Mouse (Mus musculus) thymus, adult 2 months (tissue): ENCODE results near the gene Cdk14. TPM values are rescaled to one million over a fixed set of nuclear protein-coding genes. Genes with fewer than 3 reads are reported as not detected.

Source experiments
- DNase-seq: peaks from one replicate; pipeline ENCODE4 v3.0.0; 2021
- H3K27ac ChIP-seq: fragments of 200-500 bp; 2 replicates; pipeline ENCODE4 v1.5.1; 2012; ENCODE audit warnings: low read length, control low read depth; ENCODE audit not compliant: control insufficient read depth, insufficient read depth
- H3K27me3 ChIP-seq: fragments of 200-500 bp; 2 replicates; pipeline ENCODE4 v1.6.1; 2012; ENCODE audit warnings: mild to moderate bottlenecking, low read length, moderate library complexity, mixed read lengths; ENCODE audit not compliant: control insufficient read depth, insufficient read depth
- H3K36me3 ChIP-seq: fragments of 200-500 bp; 2 replicates; pipeline ENCODE4 v1.6.1; 2012; ENCODE audit warnings: mild to moderate bottlenecking, low read length, moderate library complexity; ENCODE audit not compliant: control insufficient read depth, insufficient read depth
- H3K4me1 ChIP-seq: fragments of 200-500 bp; replicated peaks from 2 replicates; pipeline ENCODE4 v1.6.1; 2012; ENCODE audit warnings: low read length; ENCODE audit not compliant: control insufficient read depth, insufficient read depth
- H3K4me3 ChIP-seq: fragments of 200-500 bp; 2 replicates; pipeline ENCODE4 v1.5.1; 2012; ENCODE audit warnings: mild to moderate bottlenecking, low read length, control low read depth, moderate library complexity; ENCODE audit not compliant: control insufficient read depth, insufficient read depth
- CTCF ChIP-seq: fragments of 200-500 bp; IDR thresholded peaks from 2 replicates; pipeline ENCODE4 v1.5.1; 2012; ENCODE audit warnings: mild to moderate bottlenecking, control low read depth, low read length, moderate library complexity, borderline replicate concordance; ENCODE audit not compliant: control insufficient read depth, poor library complexity, insufficient read depth; ENCODE audit errors: extremely low read depth
- POLR2A ChIP-seq: fragments of 200-500 bp; IDR thresholded peaks from 2 replicates; pipeline ENCODE4 v1.6.1; 2012; ENCODE audit warnings: mild to moderate bottlenecking, low read length, control low read depth, moderate library complexity; ENCODE audit not compliant: control insufficient read depth, poor library complexity, insufficient read depth; ENCODE audit errors: extremely low read depth
- WGBS: fragments of 180-500 bp; shearing (Covaris S2); methylation state at CpG from one replicate; pipeline ENCODE4 v1.1.7; 2018; 5-methylcytosine and 5-hydroxymethylcytosine counted together
- polyA plus RNA-seq: library from polyadenylated mRNA; depleted of rRNA; stranded (reverse); fragments of >200 nt; gene quantifications from 2 replicates; pipeline ENCODE4 v1.2.3, GENCODE M21; 2012

Cdk14 gene
- polyA plus RNA-seq, 1 experiment, result 0.90 TPM

GRCm38 (mm10) chr5:5013783-5014182, 406.3 kb downstream of the Cdk14 start:
- Histone ChIP-seq H3K36me3 (no peaks in the 10 kb centered on the region), H3K4me1 (no peaks in the 10 kb centered on the region), H3K27me3 (no peaks in the 10 kb centered on the region), H3K4me3 (no peak overlapping the region), H3K27ac (no peak overlapping the region)
- DNase-seq, result no peak
- TF ChIP-seq POLR2A, result no peak
- TF ChIP-seq CTCF, result no peak
- 91% methylated on average over 3 of the region's 3 CpGs for WGBS

- Histone ChIP-seq H3K27me3 (no peaks in the 10 kb centered on the region), H3K4me1 (no peaks in the 10 kb centered on the region), H3K36me3 (no peaks in the 10 kb centered on the region), H3K27ac (no peak overlapping the region), H3K4me3 (no peak overlapping the region)
- 64% methylated on average over 7 of the region's 7 CpGs for WGBS
- no peak for TF ChIP-seq POLR2A
- TF ChIP-seq CTCF, result no peak
- no peak for DNase-seq
Measured at GRCm38 (mm10) chr5:5012521-5013346, 407.4 kb downstream of the Cdk14 start.

- DNase-seq, result no peak
- TF ChIP-seq CTCF, result no peak
- no peak for TF ChIP-seq POLR2A
- no peaks in the 10 kb centered on the region for H3K27me3 ChIP-seq
- no peak overlapping the region for H3K27ac ChIP-seq
- no peaks in the 10 kb centered on the region for H3K36me3 ChIP-seq
- H3K4me1 ChIP-seq, result no peaks in the 10 kb centered on the region
- no peak overlapping the region for H3K4me3 ChIP-seq
- 93% methylated on average over 4 of the region's 4 CpGs for WGBS
Measured at GRCm38 (mm10) chr5:5008153-5008745, 411.9 kb downstream of the Cdk14 start.

GRCm38 (mm10) chr5:5007489-5008152, 412.5 kb downstream of the Cdk14 start:
- H3K27ac ChIP-seq, result no peak overlapping the region
- H3K4me3 ChIP-seq, result no peak overlapping the region
- TF ChIP-seq POLR2A, result no peak
- no peak for TF ChIP-seq CTCF
- no peaks in the 10 kb centered on the region for H3K4me1 ChIP-seq
- DNase-seq, result no peak
- H3K36me3 ChIP-seq, result no peaks in the 10 kb centered on the region
- 93% methylated on average over 15 of the region's 15 CpGs for WGBS
- H3K27me3 ChIP-seq, result no peaks in the 10 kb centered on the region

GRCm38 (mm10) chr5:5005633-5006032, 414.5 kb downstream of the Cdk14 start:
- no peaks in the 10 kb centered on the region for H3K4me1 ChIP-seq
- H3K36me3 ChIP-seq, result no peaks in the 10 kb centered on the region
- H3K4me3 ChIP-seq, result no peak overlapping the region
- whole genome bisulfite sequencing, result 91% methylated on average over 1 of the region's 1 CpGs
- TF ChIP-seq POLR2A (no peak), CTCF (no peak)
- no peak overlapping the region for H3K27ac ChIP-seq
- no peaks in the 10 kb centered on the region for H3K27me3 ChIP-seq
- no peak for DNase-seq

- 96% methylated on average over 2 of the region's 2 CpGs for WGBS
Measured at GRCm38 (mm10) chr5:5004740-5005139, 415.4 kb downstream of the Cdk14 start.

More at GRCm38 (mm10) chr5:5004740-5005139, 415.4 kb downstream of the Cdk14 start:
- H3K4me3 ChIP-seq, result no peak overlapping the region
- H3K27me3 ChIP-seq, result no peaks in the 10 kb centered on the region
- H3K36me3 ChIP-seq, result no peaks in the 10 kb centered on the region
- H3K27ac ChIP-seq, result no peak overlapping the region
- no peaks in the 10 kb centered on the region for H3K4me1 ChIP-seq
- no peak for DNase-seq
- TF ChIP-seq CTCF (no peak), POLR2A (no peak)
